Mouse (Mus musculus) liver, embryonic 14.5 days (tissue): ENCODE measurements at regions not wholly inside any gene's neighbourhood (a gene's known extent, or its start where the extent isn't known, plus 50 kb on each side); places are given as distances from the start of the nearest gene placed in this dataset.
A peak's percentile ranks its signal among the peaks of the same experiment; 100 is the strongest.

Experiments used
- ATAC-seq: fragments of 200-750 bp; cut with Nextera tagmentation; 2 replicates; pipeline ENCODE4 v1.8.0; 2017; ENCODE audit warnings: moderate number of reproducible peaks, mild to moderate bottlenecking, moderate library complexity; ENCODE audit not compliant: insufficient read depth
- DNase-seq, 3 experiments: peaks; one replicate each; pipeline ENCODE4 v3.0.0-alpha.2; 2012 to 2013; ENCODE audit warnings: low read depth in 3 of 3, low spot score in 3 of 3
- H3K27ac ChIP-seq: fragments of 300-500 bp; sonication (generic); 2 replicates; pipeline ENCODE4 v1.5.1; 2014; ENCODE audit warnings: moderate library complexity, mild to moderate bottlenecking, control low read depth, inconsistent platforms
- H3K27me3 ChIP-seq: fragments of 300-500 bp; sonication (generic); 2 replicates; pipeline ENCODE4 v1.6.1; 2014; ENCODE audit warnings: mild to moderate bottlenecking, low read length, moderate library complexity; ENCODE audit not compliant: control insufficient read depth, insufficient read depth
- H3K36me3 ChIP-seq: fragments of 300-500 bp; sonication (generic); replicated peaks from 2 replicates; pipeline ENCODE4 v1.6.1; 2014; ENCODE audit warnings: low read depth; ENCODE audit not compliant: control insufficient read depth, insufficient read depth
- H3K4me1 ChIP-seq, 2 experiments: fragments of 200-500 bp in 1 of 2; fragments of 300-500 bp in 1 of 2; sonication (generic) in 1 of 2; replicated peaks; 2 replicates each; pipeline ENCODE4 v1.6.1; 2012 to 2014; ENCODE audit warnings: antibody characterized with exemption in 1 of 2, inconsistent platforms in 1 of 2, low read length in 1 of 2; ENCODE audit not compliant: control insufficient read depth in 2 of 2, insufficient read depth in 2 of 2
- H3K4me2 ChIP-seq: fragments of 300-500 bp; sonication (generic); 2 replicates; pipeline ENCODE4 v1.6.1; 2014; ENCODE audit warnings: low read depth, mild to moderate bottlenecking, control low read depth, moderate library complexity
- H3K4me3 ChIP-seq, 2 experiments: fragments of 200-500 bp in 1 of 2; fragments of 300-500 bp in 1 of 2; sonication (generic) in 1 of 2; 2 replicates each; pipeline ENCODE4 v1.5.1; 2012 to 2014; ENCODE audit warnings: low read depth in 2 of 2, low read length in 2 of 2, mild to moderate bottlenecking in 2 of 2, control low read depth in 1 of 2, inconsistent platforms in 1 of 2, moderate library complexity in 1 of 2; ENCODE audit not compliant: insufficient read depth in 1 of 2
- H3K9ac ChIP-seq: fragments of 300-500 bp; sonication (generic); replicated peaks from 2 replicates; pipeline ENCODE4 v1.6.1; 2014; ENCODE audit warnings: mild to moderate bottlenecking, control low read depth, moderate library complexity
- H3K9me3 ChIP-seq: fragments of 300-500 bp; sonication (generic); 2 replicates; pipeline ENCODE4 v1.6.1; 2016; ENCODE audit warnings: low read length, mixed read lengths; ENCODE audit not compliant: control insufficient read depth
- CTCF ChIP-seq: IDR thresholded peaks from 2 replicates; pipeline ENCODE4 v1.5.1; 2016; ENCODE audit warnings: antibody characterized with exemption, low read depth, control low read depth
- EP300 ChIP-seq: IDR thresholded peaks from 2 replicates; pipeline ENCODE4 v1.6.1; 2016; ENCODE audit warnings: antibody characterized with exemption, low read depth
- WGBS: fragments of 180-500 bp; shearing (Covaris S2); extraction: QIAGEN DNeasy Blood & Tissue Kit; methylation state at CpG from one replicate; pipeline ENCODE4 v1.1.7; 2014; ENCODE audit not compliant: insufficient replicate concordance; 5-methylcytosine and 5-hydroxymethylcytosine counted together

DNA sequence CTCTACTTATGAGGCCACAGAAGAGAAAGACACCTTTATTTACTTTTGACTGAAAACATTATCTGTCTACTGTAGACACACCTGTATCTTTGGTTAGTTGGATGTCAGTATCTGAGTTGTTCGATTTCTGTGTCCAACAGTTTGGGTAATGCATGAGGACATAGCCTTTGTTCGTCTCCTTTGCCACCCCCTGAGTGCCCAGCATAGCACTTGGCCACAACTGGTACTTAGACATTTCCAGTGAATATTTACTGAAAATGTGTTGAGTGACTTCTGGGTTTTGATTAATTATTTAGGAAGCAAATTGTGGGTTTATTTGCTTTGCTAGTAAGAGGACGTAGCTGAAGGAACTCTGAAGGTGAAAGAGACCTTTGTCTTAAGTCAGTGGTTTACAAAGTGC, 108.4 kb upstream of the Jun start:
- WGBS: 59% methylated on average over 3 of the region's 3 CpGs
- H3K9me3 ChIP-seq: no peaks in the 10 kb centered on the region
- H3K4me3 ChIP-seq: peak overlapping the region; percentile 54 to 58
- DNase-seq (no peak), ATAC-seq (no peak)
- peak overlapping the region; percentile 79 for H3K27ac ChIP-seq
- TF ChIP-seq EP300 (no peak), CTCF (no peak)
- no peaks in the 10 kb centered on the region for H3K27me3 ChIP-seq
- H3K4me2 ChIP-seq: peak overlapping the region; percentile 70
- peaks cover 47 to 56% of the 10 kb centered on the region in 2 experiments for H3K4me1 ChIP-seq
- H3K36me3 ChIP-seq: no peaks in the 10 kb centered on the region
- peak overlapping the region; percentile 41 for H3K9ac ChIP-seq

DNA sequence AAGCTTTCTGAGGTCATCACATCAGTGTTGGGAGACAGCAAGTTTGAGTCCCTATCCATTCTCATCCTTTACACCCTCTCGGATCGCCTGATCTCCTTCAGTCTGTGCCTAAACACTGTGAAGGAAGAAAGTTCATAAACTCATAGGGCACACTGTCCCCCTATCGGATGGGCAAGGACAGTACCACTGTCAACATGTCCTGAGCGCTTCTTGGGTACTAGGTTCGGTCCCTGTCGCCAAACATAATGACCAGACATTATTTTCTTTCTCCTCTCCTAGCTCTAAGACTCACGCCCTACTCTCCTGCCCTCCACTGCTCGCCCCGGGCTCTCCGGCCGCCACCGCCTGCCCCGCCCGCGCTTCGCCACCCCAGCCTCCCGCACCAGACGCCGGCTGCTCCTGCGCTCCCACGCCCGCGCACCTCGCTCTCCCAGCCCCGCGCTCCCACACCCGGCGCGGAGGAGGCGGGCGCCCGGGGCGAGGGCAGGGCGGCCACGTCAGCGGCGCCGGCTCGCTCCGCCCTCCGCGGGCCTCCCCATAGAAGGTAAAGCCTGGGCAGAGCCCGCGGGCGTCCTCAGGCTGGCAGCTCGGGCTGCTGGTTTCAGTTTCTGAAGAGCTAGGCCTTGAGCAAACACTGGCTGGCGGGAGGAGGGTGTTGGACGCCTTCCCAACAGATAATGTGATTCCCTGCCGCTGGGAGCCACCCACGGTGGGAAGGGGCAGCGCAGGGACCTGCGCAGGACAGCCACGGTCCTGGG, 109.1 kb upstream of the Jun start:
- H3K9ac ChIP-seq: peak overlapping the region; percentile 71
- peak; percentile 96 for ATAC-seq
- peak; percentile 80 to 85 (median 83) for DNase-seq
- peak; percentile 66 for TF ChIP-seq CTCF
- no peak for TF ChIP-seq EP300
- H3K27me3 ChIP-seq: no peaks in the 10 kb centered on the region
- no peaks in the 10 kb centered on the region for H3K36me3 ChIP-seq
- H3K27ac ChIP-seq: peak overlapping the region; percentile 79
- H3K9me3 ChIP-seq: no peaks in the 10 kb centered on the region
- 1% methylated on average over 52 of the region's 53 CpGs for WGBS
- peaks cover 40 to 49% of the 10 kb centered on the region in 2 experiments for H3K4me1 ChIP-seq
- H3K4me2 ChIP-seq: peak overlapping the region; percentile 70
- peak overlapping the region; percentile 58 to 67 for H3K4me3 ChIP-seq

DNA sequence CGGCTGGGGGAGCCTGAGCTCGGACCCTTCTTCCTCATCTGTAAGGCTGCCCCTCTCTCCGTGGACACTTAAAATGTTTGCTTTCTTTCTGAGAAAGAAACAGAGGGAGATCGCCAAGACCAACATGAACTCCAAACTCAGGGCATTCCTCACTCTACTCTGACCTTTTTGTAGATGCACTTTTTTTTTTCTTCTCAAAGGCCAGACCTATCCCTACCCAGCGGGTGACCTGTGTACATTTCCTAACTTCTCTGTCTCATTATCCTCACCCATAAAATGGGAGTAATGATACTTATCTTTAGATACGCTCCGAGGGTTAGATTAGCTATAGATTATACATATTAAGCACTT, 109.6 kb upstream of the Jun start:
- DNase-seq (no peak), ATAC-seq (peak; percentile 3; the same call in 1 of the 2 replicates)
- Histone ChIP-seq H3K27ac (peak overlapping the region; percentile 79), H3K4me3 (peak overlapping the region; percentile 58 to 67), H3K9me3 (no peaks in the 10 kb centered on the region), H3K9ac (peak overlapping the region; percentile 71), H3K4me1 (peaks cover 35 to 44% of the 10 kb centered on the region in 2 experiments), H3K27me3 (no peaks in the 10 kb centered on the region), H3K4me2 (peak overlapping the region; percentile 70), H3K36me3 (no peaks in the 10 kb centered on the region)
- TF ChIP-seq EP300: no peak
- no peak for TF ChIP-seq CTCF
- 16% methylated on average over 7 of the region's 7 CpGs for WGBS

DNA sequence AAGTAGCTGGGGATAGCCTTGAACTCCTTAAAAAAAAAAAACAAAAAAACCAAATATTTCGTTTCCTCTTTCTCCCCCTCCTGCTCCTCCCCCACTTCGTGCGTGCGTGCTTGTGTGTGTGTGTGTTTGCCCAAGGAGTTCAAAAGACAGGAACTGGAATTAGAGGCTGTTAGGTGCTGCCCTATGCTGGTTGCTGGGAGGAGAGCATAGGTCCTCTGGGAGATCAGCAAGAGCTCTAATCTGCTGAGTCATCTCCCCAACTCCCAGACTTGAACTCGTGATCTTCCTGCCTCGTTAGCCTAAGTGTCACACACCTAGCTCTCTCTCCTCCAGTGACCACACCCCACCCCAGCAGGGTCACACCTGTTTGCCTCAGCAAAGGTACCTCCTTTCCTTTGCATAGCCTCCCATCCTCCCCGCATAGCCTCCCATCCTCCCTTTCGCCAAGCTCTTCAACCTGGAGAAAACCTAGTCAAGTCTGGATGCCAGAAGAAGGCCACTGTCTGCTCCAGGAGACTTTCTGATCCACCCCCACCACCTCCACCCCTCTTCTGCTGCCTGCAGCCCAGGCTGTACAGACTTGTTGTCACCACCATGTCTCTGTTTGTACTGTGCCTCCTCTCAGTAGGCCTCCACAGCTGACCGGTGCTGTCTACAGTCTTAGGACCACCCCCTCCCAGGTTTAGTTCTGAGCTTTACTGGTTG, 110.5 kb upstream of the Jun start:
- Histone ChIP-seq H3K27me3 (no peaks in the 10 kb centered on the region), H3K9me3 (no peaks in the 10 kb centered on the region), H3K36me3 (no peaks in the 10 kb centered on the region), H3K4me1 (peaks cover 26 to 35% of the 10 kb centered on the region in 2 experiments), H3K9ac (peak overlapping the region; percentile 37), H3K27ac (peak overlapping the region; percentile 51), H3K4me3 (no peak overlapping the region), H3K4me2 (peak overlapping the region; percentile 70)
- WGBS: 39% methylated on average over 9 of the region's 9 CpGs
- DNase-seq (peak; percentile 62 to 68 (median 65)), ATAC-seq (no peak)
- TF ChIP-seq CTCF (peak; percentile 27; the same call in 1 of the 2 replicates), EP300 (no peak)

DNA sequence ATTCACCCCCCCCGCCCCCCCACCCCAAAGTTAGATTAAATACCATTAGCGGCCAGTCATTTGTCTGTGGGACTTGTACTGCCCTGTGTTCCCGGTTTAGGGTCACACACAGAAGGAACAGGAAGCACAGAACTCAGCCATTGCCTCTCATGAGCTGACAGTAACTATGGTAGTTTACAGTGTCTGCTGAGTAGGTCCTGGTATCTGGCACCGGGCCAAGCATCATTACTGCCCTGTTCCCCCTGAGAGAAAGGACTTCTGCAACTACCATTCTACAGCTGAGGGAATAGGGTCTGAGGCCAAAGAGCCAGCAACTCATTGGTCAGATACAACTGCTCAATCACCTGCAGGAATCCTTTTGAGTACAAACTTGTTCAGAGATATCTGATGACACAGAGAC, 111.4 kb upstream of the Jun start:
- 60% methylated on average over 4 of the region's 4 CpGs for WGBS
- no peaks in the 10 kb centered on the region for H3K27me3 ChIP-seq
- no peak overlapping the region for H3K4me3 ChIP-seq
- no peak overlapping the region for H3K27ac ChIP-seq
- no peaks in the 10 kb centered on the region for H3K36me3 ChIP-seq
- H3K4me1 ChIP-seq: peaks cover 22 to 30% of the 10 kb centered on the region in 2 experiments
- ATAC-seq (no peak), DNase-seq (no peak)
- no peak for TF ChIP-seq CTCF
- TF ChIP-seq EP300: no peak
- no peak overlapping the region for H3K9ac ChIP-seq
- no peak overlapping the region for H3K4me2 ChIP-seq
- no peaks in the 10 kb centered on the region for H3K9me3 ChIP-seq
